Mouse (Mus musculus): ENCODE measurements around the gene Dync2li1. TPM values are rescaled to one million over a fixed set of nuclear protein-coding genes. Genes with fewer than 3 reads are reported as not detected.
A peak's percentile ranks its signal among the peaks of the same experiment; 100 is the strongest.

Gene Dync2li1
- polyA plus RNA-seq, 1 experiment from 2014 or later: 33.8 TPM

DNA sequence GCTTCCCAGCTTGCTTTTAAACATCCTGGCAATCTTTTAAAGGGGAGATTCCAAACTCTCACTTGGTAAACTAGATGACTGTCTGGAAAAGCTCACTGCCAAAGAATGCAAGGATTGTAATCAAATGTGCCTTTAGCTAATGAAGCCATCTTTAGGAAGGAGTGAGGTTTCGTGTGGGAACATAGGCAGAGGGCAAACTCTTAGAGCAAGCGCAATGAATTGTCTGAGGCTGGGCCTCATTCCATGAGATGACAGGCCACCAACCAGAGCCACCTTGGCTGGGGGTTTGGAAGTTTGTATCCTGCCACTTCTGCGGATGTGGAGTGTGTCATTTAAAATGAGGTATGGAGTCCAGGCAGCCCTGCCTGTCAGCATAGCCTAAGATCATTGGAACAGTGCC lies 6.2 kb upstream of the Dync2li1 start:
- no peak overlapping the region for H3K4me2 ChIP-seq
- no peaks in the 10 kb centered on the region for H3K27me3 ChIP-seq (ENCODE audit: insufficient read depth, low read length)
- no peak for TF ChIP-seq CTCF (IDR thresholded peaks at IDR 0.05; ENCODE audit: low read depth)
- DNase-seq (peak; percentile 46), ATAC-seq (ENCODE audit: insufficient read depth) (peak; percentile 38; the same call in 1 of the 2 replicates)
- H3K36me3 ChIP-seq (ENCODE audit: insufficient read depth): peaks cover 11% of the 10 kb centered on the region; the same call in 1 of the 2 replicates
- H3K4me1 ChIP-seq (ENCODE audit: insufficient read depth): 0 out of 2 replicates have a peak, but pooled peaks cover 2% of the 10 kb centered on the region
- 60% methylated on average over 3 of the region's 3 CpGs for WGBS
- 0 out of 2 replicates have a peak overlapping the region, but pooled peaks have one; percentile 14 for H3K27ac ChIP-seq (ENCODE audit: low read depth)
- H3K9ac ChIP-seq: no peak overlapping the region
- H3K9me3 ChIP-seq (ENCODE audit: low read depth, low read length): no peaks in the 10 kb centered on the region
- no peak overlapping the region for H3K4me3 ChIP-seq (ENCODE audit: low read depth, low read length)

GRCm38 (mm10) chr17:84620610-84621009 lies 5.7 kb upstream of the Dync2li1 start:
- Histone ChIP-seq H3K36me3 (ENCODE audit: insufficient read depth) (peaks cover 9% of the 10 kb centered on the region; the same call in 1 of the 2 replicates), H3K27ac (ENCODE audit: low read depth) (0 out of 2 replicates have a peak overlapping the region, but pooled peaks have one; percentile 30), H3K4me2 (no peak overlapping the region), H3K9me3 (ENCODE audit: low read depth, low read length) (no peaks in the 10 kb centered on the region), H3K4me3 (ENCODE audit: low read depth, low read length) (no peak overlapping the region), H3K4me1 (ENCODE audit: insufficient read depth) (0 out of 2 replicates have a peak, but pooled peaks cover 2% of the 10 kb centered on the region), H3K9ac (no peak overlapping the region), H3K27me3 (ENCODE audit: insufficient read depth, low read length) (no peaks in the 10 kb centered on the region)
- DNase-seq (no peak), ATAC-seq (ENCODE audit: insufficient read depth) (no peak)
- 81% methylated on average over 6 of the region's 6 CpGs for WGBS
- TF ChIP-seq CTCF (IDR thresholded peaks at IDR 0.05; ENCODE audit: low read depth): no peak

DNA sequence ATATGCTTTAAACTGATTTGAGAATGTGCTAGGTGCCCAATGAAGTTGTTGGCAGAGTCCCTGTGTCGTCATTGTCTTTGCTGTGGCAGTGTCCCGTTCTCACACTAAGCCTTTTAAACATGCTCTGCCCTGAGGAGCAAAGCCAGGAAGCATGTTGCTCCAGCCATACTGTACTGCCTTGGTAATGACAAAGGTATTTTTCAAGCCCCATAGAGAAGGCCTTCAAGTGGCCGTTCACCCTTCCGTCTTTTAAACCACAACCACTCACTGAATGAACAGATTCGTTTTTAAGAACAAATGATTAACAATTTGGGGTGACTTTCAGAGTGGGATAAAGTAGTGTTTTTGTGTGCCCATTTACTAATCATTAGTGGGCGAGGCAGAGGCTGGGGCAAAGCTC lies 5.1 kb upstream of the Dync2li1 start:
- DNase-seq (no peak), ATAC-seq (ENCODE audit: insufficient read depth) (no peak)
- Histone ChIP-seq H3K27me3 (ENCODE audit: insufficient read depth, low read length) (no peaks in the 10 kb centered on the region), H3K4me3 (ENCODE audit: low read depth, low read length) (no peak overlapping the region), H3K4me1 (ENCODE audit: insufficient read depth) (0 out of 2 replicates have a peak, but pooled peaks cover 2% of the 10 kb centered on the region), H3K9ac (no peak overlapping the region), H3K36me3 (ENCODE audit: insufficient read depth) (peaks cover 9% of the 10 kb centered on the region; the same call in 1 of the 2 replicates), H3K9me3 (ENCODE audit: low read depth, low read length) (no peaks in the 10 kb centered on the region), H3K27ac (ENCODE audit: low read depth) (no peak overlapping the region), H3K4me2 (no peak overlapping the region)
- 60% methylated on average over 6 of the region's 6 CpGs for whole genome bisulfite sequencing
- no peak for TF ChIP-seq CTCF (IDR thresholded peaks at IDR 0.05; ENCODE audit: low read depth)

- H3K4me3 ChIP-seq (ENCODE audit: low read depth, low read length): no peak overlapping the region
- H3K4me1 ChIP-seq (ENCODE audit: insufficient read depth): peaks cover 6% of the 10 kb centered on the region; the same call in 1 of the 2 replicates
- no peak overlapping the region for H3K27ac ChIP-seq (ENCODE audit: low read depth)
- H3K27me3 ChIP-seq (ENCODE audit: insufficient read depth, low read length): no peaks in the 10 kb centered on the region
- ATAC-seq (ENCODE audit: insufficient read depth) (no peak), DNase-seq (no peak)
- H3K36me3 ChIP-seq (ENCODE audit: insufficient read depth): peaks cover 9% of the 10 kb centered on the region; the same call in 1 of the 2 replicates
- TF ChIP-seq CTCF (IDR thresholded peaks at IDR 0.05; ENCODE audit: low read depth): no peak
- no peak overlapping the region for H3K4me2 ChIP-seq
- no peaks in the 10 kb centered on the region for H3K9me3 ChIP-seq (ENCODE audit: low read depth, low read length)
- WGBS: 80% methylated on average over 4 of the region's 4 CpGs
- no peak overlapping the region for H3K9ac ChIP-seq
Observed at GRCm38 (mm10) chr17:84622028-84622427, 4.3 kb upstream of the Dync2li1 start.

- H3K36me3 ChIP-seq (ENCODE audit: insufficient read depth): peaks cover 9% of the 10 kb centered on the region; the same call in 1 of the 2 replicates
- TF ChIP-seq CTCF (IDR thresholded peaks at IDR 0.05; ENCODE audit: low read depth): no peak
- no peak overlapping the region for H3K27ac ChIP-seq (ENCODE audit: low read depth)
- no peak overlapping the region for H3K4me2 ChIP-seq
- no peak overlapping the region for H3K9ac ChIP-seq
- H3K27me3 ChIP-seq (ENCODE audit: insufficient read depth, low read length): no peaks in the 10 kb centered on the region
- WGBS: 54% methylated on average over 2 of the region's 2 CpGs
- H3K4me3 ChIP-seq (ENCODE audit: low read depth, low read length): no peak overlapping the region
- H3K4me1 ChIP-seq (ENCODE audit: insufficient read depth): peaks cover 6% of the 10 kb centered on the region; the same call in 1 of the 2 replicates
- no peaks in the 10 kb centered on the region for H3K9me3 ChIP-seq (ENCODE audit: low read depth, low read length)
- peak; percentile 44 for DNase-seq
- ATAC-seq (ENCODE audit: insufficient read depth): no peak
Observed at GRCm38 (mm10) chr17:84622873-84623272, 3.4 kb upstream of the Dync2li1 start.

DNA sequence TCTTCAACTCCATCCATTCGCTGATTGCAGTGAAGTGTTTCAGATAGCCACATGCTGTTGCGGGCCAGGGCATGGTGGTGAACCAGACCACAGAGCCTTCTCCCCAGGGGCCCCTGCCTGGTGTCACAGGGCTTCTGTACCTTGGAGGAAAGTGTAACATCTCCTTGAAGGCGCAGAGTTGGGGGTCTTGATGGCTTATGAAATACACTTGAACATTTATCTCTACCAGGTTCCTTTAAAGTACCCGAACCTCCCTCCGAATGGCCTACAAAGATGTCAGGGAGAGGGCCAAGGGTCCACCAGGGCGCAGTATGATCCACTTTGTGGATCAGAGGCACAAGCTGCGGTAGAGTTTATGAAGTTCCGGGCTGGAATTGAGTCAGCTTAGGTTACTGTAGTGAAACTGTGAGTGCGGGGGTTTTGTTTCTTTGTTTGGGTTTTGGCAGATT lies 585 bp downstream of the Dync2li1 start:
- Histone ChIP-seq H3K4me3 (ENCODE audit: low read depth, low read length) (peak overlapping the region; percentile 61), H3K9me3 (ENCODE audit: low read depth, low read length) (no peaks in the 10 kb centered on the region), H3K36me3 (ENCODE audit: insufficient read depth) (no peaks in the 10 kb centered on the region), H3K4me1 (ENCODE audit: insufficient read depth) (peaks cover 3% of the 10 kb centered on the region; the same call in 1 of the 2 replicates), H3K9ac (peak overlapping the region; percentile 52), H3K4me2 (peak overlapping the region; percentile 75), H3K27ac (ENCODE audit: low read depth) (no peak overlapping the region), H3K27me3 (ENCODE audit: insufficient read depth, low read length) (no peaks in the 10 kb centered on the region)
- peak; percentile 56 for ATAC-seq (ENCODE audit: insufficient read depth)
- peak; percentile 27; the same call in 1 of the 2 replicates for TF ChIP-seq CTCF (IDR thresholded peaks at IDR 0.05; ENCODE audit: low read depth)
- peak; percentile 62 for DNase-seq
- 18% methylated on average over 9 of the region's 9 CpGs for WGBS

- no peak overlapping the region for H3K4me2 ChIP-seq
- peaks cover 3% of the 10 kb centered on the region; the same call in 1 of the 2 replicates for H3K36me3 ChIP-seq (ENCODE audit: insufficient read depth)
- DNase-seq (no peak), ATAC-seq (ENCODE audit: insufficient read depth) (no peak)
- TF ChIP-seq CTCF (IDR thresholded peaks at IDR 0.05; ENCODE audit: low read depth): no peak
- no peak overlapping the region for H3K27ac ChIP-seq (ENCODE audit: low read depth)
- H3K9ac ChIP-seq: no peak overlapping the region
- peaks cover 3% of the 10 kb centered on the region; the same call in 1 of the 2 replicates for H3K4me1 ChIP-seq (ENCODE audit: insufficient read depth)
- H3K9me3 ChIP-seq (ENCODE audit: low read depth, low read length): no peaks in the 10 kb centered on the region
- H3K27me3 ChIP-seq (ENCODE audit: insufficient read depth, low read length): no peaks in the 10 kb centered on the region
- WGBS: 83% methylated on average over 10 of the region's 10 CpGs
- no peak overlapping the region for H3K4me3 ChIP-seq (ENCODE audit: low read depth, low read length)
Observed at GRCm38 (mm10) chr17:84627721-84628120, 1.4 kb downstream of the Dync2li1 start.
